Mouse (Mus musculus): ENCODE results near the gene Unc79.

DNA sequence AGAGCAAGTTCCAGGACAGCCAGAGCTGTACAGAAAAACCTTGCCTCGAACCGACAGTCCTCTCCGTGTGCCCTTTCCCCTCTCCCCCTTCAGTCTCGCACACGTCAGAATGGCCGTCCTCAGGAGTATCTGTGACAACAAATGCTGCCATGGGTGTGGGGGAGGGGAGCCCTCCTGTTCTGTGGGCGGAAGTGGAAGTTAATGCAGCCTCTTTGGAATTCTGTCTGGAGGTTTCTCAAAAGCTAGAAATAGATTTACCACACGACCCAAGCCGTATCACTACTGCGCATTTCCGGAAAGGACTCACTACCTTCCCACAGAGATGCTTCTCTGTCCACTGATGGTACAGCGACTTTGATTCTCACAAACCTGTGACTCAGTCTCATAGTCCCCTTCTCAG is 120.9 kb downstream of the Unc79 start:
- TF ChIP-seq POLR2A (IDR thresholded peaks at IDR 0.05; ENCODE audit: borderline replicate concordance, control insufficient read depth, low read depth, low read length), result no peak
- TF ChIP-seq CTCF (IDR thresholded peaks at IDR 0.05; ENCODE audit: control insufficient read depth, insufficient read depth, low read length), result no peak

Data from bone marrow, adult 2 months (tissue).